ENCODE assay signal across 8 mouse cellular contexts in the genomic region with DNA sequence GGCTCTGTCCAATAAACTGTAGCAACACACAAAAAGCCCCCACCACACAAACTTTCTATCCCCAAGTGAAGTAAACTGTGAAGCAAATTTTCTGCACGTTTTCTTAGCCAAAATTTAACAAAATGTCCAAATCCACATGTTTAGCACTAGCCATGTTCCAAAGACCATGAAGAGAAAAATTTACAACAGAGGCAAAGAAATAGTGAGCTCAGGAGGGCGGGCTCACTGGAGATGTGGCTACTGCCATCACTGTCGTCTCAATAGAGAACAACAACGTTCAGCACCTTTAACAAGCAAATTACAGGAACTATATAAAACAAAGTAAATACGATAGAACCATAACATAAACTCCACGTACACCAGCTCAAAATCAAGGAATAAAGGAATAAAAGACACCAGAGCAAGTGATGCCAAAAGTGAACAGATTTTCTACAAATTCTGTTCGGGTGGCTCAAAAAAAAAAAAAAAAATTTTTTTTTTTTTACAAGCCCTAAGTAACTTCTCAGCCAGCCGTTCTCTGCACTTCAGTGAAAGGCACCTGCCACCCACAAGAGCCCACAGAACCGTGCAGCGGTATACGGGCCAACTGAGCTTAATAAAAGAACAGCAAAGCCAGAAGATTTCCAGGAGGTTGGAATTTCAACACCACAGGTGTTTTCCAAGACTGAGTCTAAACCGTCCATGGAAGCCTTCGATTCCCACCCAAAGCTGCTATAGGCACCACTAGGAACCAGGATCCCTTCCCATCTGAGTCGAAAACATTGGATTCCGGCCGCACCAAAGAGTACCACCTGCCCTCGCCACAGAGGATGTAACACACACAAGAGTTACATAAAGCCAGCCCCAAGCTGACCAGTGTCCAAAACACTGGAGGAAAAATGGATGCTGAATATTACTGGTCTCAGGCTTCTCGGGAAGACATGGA. TPM values are rescaled to one million over a fixed set of nuclear protein-coding genes. Genes with fewer than 3 reads are reported as not detected.
A peak's percentile ranks its signal among the peaks of the same experiment; 100 is the strongest.
DNase-seq lines count a peak whose midpoint lies in the region; ATAC-seq lines count a peak whose summit lies in the region.

No protein-coding gene starts in this region.

- peaks cover 56% of the 10 kb centered on the region for H3K4me1 ChIP-seq in heart, embryonic 13.5 days
- peaks cover 45% of the 10 kb centered on the region for H3K4me1 ChIP-seq in liver, embryonic 11.5 days (replicated peaks; ENCODE audit: control insufficient read depth, insufficient read depth, low read length)
- peaks cover 20% of the 10 kb centered on the region for H3K4me1 ChIP-seq in stomach, embryonic 15.5 days

- H3K36me3 ChIP-seq in heart, embryonic 13.5 days: no peaks in the 10 kb centered on the region
- no peaks in the 10 kb centered on the region for H3K36me3 ChIP-seq in liver, embryonic 11.5 days (ENCODE audit: control insufficient read depth, insufficient read depth, low read length)
- H3K36me3 ChIP-seq in stomach, embryonic 15.5 days: no peaks in the 10 kb centered on the region

- H3K9me3 ChIP-seq in heart, embryonic 13.5 days: no peaks in the 10 kb centered on the region
- no peaks in the 10 kb centered on the region for H3K9me3 ChIP-seq in liver, embryonic 11.5 days (ENCODE audit: control insufficient read depth, low read length)
- no peaks in the 10 kb centered on the region for H3K9me3 ChIP-seq in stomach, embryonic 15.5 days

- H3K9ac ChIP-seq in heart, embryonic 13.5 days: peak overlapping the region; percentile 99
- peak overlapping the region; percentile 99 for H3K9ac ChIP-seq in liver, embryonic 11.5 days (ENCODE audit: low read depth, low read length)
- peak overlapping the region; percentile 90; the same call in 1 of the 2 replicates for H3K9ac ChIP-seq in stomach, embryonic 15.5 days

- H3K27me3 ChIP-seq in heart, embryonic 13.5 days (replicated peaks): no peaks in the 10 kb centered on the region
- no peaks in the 10 kb centered on the region for H3K27me3 ChIP-seq in liver, embryonic 11.5 days (replicated peaks; ENCODE audit: control insufficient read depth, insufficient read depth, low read length)
- H3K27me3 ChIP-seq in stomach, embryonic 15.5 days (replicated peaks): no peaks in the 10 kb centered on the region

- H3K4me3 ChIP-seq in heart, embryonic 13.5 days: peak overlapping the region; percentile 95
- peak overlapping the region; percentile 92 for H3K4me3 ChIP-seq in liver, embryonic 11.5 days (ENCODE audit: low read depth, low read length)
- H3K4me3 ChIP-seq in stomach, embryonic 15.5 days (replicated peaks): peak overlapping the region; percentile 93

- peak overlapping the region; percentile 99 for H3K27ac ChIP-seq in heart, embryonic 13.5 days (replicated peaks)
- no peak overlapping the region for H3K27ac ChIP-seq in liver, embryonic 11.5 days (ENCODE audit: low read depth, low read length)
- 0 out of 2 replicates have a peak overlapping the region, but pooled peaks have one; percentile 9 for H3K27ac ChIP-seq in stomach, embryonic 15.5 days

- DNase-seq in adrenal gland, postnatal 10 days: peak; percentile 27
- no peak for DNase-seq in adrenal gland, adult 8-10 months
- DNase-seq in NIH3T3 (ENCODE audit: low read depth): peak; percentile 17
- DNase-seq in liver, embryonic 11.5 days (ENCODE audit: low spot score): no peak
- DNase-seq in T-cell, adult 2 months (ENCODE audit: low spot score): no peak
- DNase-seq in adrenal gland, postnatal 4 days (ENCODE audit: low spot score in 2 of 2): no peak

- no peak for ATAC-seq in heart, embryonic 13.5 days (ENCODE audit: extremely low read depth, insufficient number of reproducible peaks, low FRiP score, low TSS enrichment)
- no peak for ATAC-seq in liver, embryonic 11.5 days (replicated peaks; ENCODE audit: low FRiP score)
- no peak for ATAC-seq in stomach, embryonic 15.5 days (ENCODE audit: insufficient read depth, low FRiP score, low read depth)

- H3K4me2 ChIP-seq in heart, embryonic 13.5 days: peak overlapping the region; percentile 94
- H3K4me2 ChIP-seq in liver, embryonic 11.5 days: peak overlapping the region; percentile 98
- H3K4me2 ChIP-seq in stomach, embryonic 15.5 days: peak overlapping the region; percentile 65

- WGBS in heart, embryonic 13.5 days: 29% methylated on average over 18 of the region's 18 CpGs
- WGBS in liver, embryonic 11.5 days: 43% methylated on average over 18 of the region's 18 CpGs
- WGBS in stomach, embryonic 15.5 days: 37% methylated on average over 18 of the region's 18 CpGs

RNA-seq across cellular contexts. Expression of gene Arhgap21, which starts 2.2 kb away (rescaled TPM):
- total RNA-seq in adrenal gland, postnatal 10 days (2021): 10 to 100 TPM; 57.5 to 78.3 TPM
- 10 to 100 TPM; 68.7 to 89.1 (median 80.5) TPM for total RNA-seq in adrenal gland, adult 8-10 months (2022)
- 11.7 and 11.8 TPM in 2 replicates for polyA plus RNA-seq in heart, embryonic 13.5 days (2015; fragmentation: Nextera tagmentation; extraction: Ambion mirVana)
- 14.2 and 15.3 TPM in 2 replicates for polyA plus RNA-seq in liver, embryonic 11.5 days (2014; fragmentation: Nextera tagmentation; extraction: Ambion mirVana)
- 11.9 and 14.5 TPM in 2 replicates for polyA plus RNA-seq in stomach, embryonic 15.5 days (2015; fragmentation: Nextera tagmentation; extraction: Ambion mirVana)
- total RNA-seq in adrenal gland, postnatal 4 days (2021): 100 to 1,000 TPM in 1 of 2 experiments, 10 to 100 TPM in 1; 86.5 to 106 TPM

Comparison
In these comparisons a context has a peak if more than half of its experiments do, and no peak if none do; other contexts are left out.
1. DNase-seq: peak in adrenal gland, postnatal 10 days (single experiment) and NIH3T3 (single experiment); none in adrenal gland, adult 8-10 months (single experiment), liver, embryonic 11.5 days (single experiment), T-cell, adult 2 months (single experiment) and adrenal gland, postnatal 4 days (0 of 2).
2. Peak in every context shown above with its lines, with median percentiles within 50 percentile points of each other: H3K4me2 ChIP-seq, H3K4me3 ChIP-seq and H3K9ac ChIP-seq.